Mouse (Mus musculus): ENCODE measurements around the gene Hgf. TPM values are rescaled to one million over a fixed set of nuclear protein-coding genes. Genes with fewer than 3 reads are reported as not detected.

The Hgf gene
- 1.5 and 2.0 TPM in 2 replicates for polyA plus RNA-seq (2015; fragmentation: Nextera tagmentation; extraction: Ambion mirVana)

DNA sequence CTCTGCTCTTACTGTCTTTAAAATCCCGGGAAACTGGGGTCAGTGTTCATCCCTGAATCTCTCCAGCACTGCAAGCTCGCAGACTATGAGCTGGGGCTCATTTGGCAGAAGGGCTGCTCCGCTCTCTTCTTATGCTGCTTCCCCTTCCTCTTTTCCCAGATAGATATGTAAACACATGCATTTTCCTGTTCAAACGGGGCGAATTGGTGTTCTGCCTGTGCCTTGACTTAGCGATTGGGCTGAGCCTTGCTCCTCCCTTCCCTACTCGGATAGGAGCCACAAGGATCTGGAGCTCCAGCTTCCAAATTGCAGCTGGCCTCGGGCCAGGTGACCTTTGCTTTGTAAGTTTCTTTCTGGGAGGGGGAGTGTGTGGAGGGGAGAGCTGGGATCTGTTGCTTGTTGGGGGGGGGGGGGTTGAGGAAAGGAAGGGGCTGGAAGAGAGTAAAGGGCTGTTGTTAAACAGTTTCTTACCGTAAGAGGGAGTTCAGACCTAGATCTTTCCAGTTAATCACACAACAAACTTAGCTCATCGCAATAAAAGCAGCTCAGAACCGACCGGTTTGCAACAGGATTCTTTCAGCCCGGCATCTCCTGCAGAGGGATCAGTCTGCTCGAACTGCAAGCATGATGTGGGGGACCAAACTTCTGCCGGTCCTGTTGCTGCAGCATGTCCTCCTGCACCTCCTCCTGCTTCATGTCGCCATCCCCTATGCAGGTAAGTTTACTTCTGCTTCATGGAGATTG lies at the start of gene Hgf:
TSS of gene Hgf (plus strand) at position 192 of the 744 bp plus-strand sequence.

Other genes with a start within 250 kb of the Hgf start
- not detected in 2 replicates for gene Gm28710, start 238.3 kb downstream of the Hgf start, polyA plus RNA-seq (2015; fragmentation: Nextera tagmentation; extraction: Ambion mirVana)

All from skeletal muscle tissue, postnatal 0 days (tissue).